Mouse (Mus musculus) yolk sac, embryonic 10.5 days (tissue): ENCODE measurements around the gene Sbk3.
"Not testable (repeated sequence)": the region's sequence is repeated elsewhere in the genome, so short reads cannot be mapped to it uniquely, and the experiment has no call there.

Experiments
- DNase-seq: peaks from one replicate; pipeline ENCODE4 v3.0.0-alpha.2; 2017; ENCODE audit warnings: low spot score

Sbk3 gene

DNA sequence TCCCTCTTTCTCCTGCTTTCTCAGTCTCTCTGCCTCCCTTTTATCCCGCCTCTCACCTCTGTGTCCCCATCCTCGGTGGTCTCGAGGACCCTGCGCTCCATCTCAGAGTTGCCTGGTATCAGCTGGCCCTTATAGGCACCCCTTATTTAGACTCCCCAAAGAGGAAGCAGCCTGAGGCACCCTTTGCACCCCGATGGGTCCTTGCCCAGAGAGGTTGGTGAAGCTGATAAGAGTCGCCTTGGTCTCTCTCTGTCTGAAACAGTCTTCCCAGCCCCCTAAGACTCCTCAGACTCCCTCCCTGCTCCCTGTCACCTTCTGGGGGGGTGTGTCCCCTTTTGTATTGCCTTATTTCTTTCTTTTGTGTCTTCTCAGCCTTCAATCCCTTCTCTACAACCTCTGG is at the start of gene Sbk3:
Gene Sbk3 (minus strand): TSS at position 101 of the 400 bp plus-strand sequence.
- DNase-seq: no peak

DNA sequence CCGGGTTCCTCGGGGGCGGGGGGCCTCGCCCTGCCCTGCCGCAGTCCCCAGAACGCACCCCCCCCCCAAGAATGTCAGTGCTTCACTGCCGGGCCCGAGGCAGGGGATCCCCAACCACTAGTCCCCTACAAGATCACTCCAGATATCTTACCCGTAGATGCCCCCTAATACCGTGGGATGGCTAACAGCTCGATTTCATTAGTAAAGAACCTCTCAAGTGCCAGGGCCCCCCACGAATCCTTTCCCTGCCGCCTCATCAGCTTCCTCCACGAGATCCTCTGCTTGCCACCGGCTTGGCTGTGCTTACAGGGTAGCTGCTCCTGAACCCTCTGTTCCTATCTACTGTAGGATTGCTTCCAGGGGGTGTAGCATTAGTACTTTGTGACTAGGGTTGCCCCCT is 49.7 kb upstream of the Sbk3 start:
- DNase-seq: no peak

DNA sequence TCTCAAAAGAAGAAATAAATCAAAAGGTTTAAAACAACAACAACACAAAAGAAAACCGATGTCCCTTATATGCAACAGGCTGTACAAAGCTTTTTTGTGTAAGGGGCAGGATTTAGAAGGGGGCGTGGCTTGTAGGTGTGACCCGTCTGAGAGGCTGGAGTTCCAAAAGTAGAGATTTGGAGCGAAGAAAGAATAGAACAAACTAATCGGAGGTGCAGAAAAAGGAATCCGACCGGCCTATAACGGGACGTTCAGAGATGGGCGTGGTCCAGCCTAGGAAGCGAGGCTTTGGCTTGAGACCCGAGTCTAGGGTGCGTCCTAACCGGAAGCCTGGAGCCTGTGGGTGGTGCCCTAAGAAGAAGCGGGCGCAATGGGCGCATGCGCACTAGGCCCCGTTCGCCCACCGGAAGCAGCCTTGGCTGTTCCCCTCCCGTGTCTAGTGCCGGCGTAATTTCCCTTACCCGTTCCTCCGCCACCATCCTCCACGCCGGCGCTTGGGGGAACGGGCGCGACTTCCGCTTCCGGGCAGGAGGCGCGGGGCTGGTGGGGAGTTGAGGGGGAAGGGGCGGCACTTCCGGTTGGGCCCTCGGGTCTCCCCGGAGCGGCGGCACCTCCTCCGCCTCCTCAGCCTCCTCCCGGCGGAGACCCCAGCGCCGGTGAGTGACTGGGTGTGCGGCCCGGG is 49.2 kb upstream of the Sbk3 start, which contains the start of the genes Zfp865 and Ccdc106:
Gene Zfp865 (plus strand): TSS at position 377 of the 682 bp plus-strand sequence.
Gene Ccdc106 (plus strand): TSS at position 554 of the 682 bp plus-strand sequence.
- DNase-seq: peak; percentile 99

DNA sequence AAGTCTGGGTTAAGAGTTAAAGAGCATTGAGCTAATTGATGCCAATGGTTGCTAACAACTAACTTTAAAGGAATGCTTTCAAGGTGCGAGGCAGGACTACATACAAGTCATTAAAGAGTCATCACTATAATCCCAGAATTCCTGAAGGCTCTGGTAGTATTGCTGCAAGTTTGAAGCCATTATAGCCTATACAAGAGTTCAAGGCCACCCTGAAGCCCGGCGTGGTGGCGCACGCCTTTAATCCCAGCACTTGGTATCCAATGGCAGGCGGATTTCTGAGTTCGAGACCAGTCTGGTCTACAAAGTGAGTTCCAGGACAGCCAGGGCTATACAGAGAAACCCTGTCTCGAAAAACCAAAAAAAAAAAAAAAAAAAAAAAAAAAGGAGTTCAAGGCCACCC is 48.6 kb upstream of the Sbk3 start:
- DNase-seq: not testable (repeated sequence)

DNA sequence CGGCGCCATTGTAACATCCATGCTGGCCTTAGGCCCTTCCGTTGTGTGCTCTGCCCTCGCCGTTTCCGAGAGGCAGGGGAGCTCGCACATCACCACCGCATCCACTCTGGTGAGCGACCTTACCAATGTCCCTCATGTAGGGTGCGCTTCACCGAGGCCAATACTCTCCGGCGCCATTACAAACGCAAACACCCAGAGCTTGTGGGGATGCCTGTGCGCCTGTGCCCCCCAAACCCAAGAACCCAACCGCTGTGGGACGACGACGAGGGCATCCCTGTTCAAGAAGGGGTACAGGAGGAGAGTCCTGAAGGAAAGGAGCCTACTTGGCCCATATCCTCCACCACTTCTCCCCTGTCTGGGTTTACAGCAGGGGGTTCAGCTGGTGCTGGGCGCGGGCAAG is 47.0 kb upstream of the Sbk3 start:
- DNase-seq: no peak

DNA sequence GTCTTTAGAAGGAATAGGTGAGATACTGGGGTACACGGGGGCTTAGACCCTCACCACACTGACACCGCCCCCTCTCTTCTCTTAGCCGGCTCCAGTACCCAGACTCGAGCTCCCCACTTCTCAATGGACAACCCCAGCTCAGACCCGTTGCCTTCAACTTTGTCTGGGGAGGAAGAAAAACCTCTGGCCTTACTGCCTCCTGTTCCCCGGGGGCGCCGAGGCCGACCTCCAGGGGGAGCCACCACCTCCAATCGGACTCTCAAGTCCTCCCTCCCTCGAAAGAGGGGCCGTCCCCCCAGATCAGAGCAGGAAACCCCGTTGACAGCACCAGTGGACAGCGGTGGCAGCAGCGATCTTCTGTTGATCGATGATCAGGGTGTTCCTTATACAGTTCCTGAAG is 46.4 kb upstream of the Sbk3 start:
- no peak for DNase-seq

DNA sequence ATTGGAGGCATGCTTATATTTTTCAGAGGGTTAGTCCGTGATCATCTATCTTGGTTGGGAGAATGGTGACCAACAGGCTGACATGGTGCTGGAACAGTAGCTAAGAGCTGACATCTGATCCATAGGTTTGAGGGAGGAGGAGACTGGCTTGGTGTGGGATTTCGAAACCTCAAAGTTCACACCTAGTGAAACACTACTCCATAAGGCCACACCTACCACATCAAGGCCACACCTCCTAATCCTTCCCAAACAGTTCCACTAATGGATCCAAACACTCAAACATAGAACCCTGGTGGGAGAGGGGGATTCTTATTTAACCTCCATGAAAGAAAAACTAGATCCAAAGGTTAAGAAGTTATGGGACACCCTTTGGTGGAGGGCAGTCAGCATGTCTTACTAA is 46.0 kb upstream of the Sbk3 start:
- DNase-seq: no peak

DNA sequence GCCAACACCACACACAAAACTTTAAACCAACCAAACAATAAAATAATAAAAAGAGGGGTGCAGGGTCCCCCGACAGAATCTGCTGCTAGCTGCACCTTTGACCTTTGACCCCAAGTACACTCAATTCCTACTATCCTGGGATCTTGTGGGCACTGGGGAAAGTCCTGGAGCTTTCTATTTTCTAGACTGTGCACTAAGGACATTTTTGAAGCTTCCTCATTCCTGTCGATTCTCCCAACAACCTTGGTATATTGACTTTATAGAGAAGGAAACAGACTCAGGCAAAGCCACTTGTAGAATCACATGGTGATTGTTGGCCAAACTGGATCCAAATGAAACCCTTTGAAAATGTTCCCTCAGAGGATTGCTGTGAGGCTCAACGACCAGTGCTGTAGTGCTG is 45.1 kb upstream of the Sbk3 start:
- DNase-seq: no peak

DNA sequence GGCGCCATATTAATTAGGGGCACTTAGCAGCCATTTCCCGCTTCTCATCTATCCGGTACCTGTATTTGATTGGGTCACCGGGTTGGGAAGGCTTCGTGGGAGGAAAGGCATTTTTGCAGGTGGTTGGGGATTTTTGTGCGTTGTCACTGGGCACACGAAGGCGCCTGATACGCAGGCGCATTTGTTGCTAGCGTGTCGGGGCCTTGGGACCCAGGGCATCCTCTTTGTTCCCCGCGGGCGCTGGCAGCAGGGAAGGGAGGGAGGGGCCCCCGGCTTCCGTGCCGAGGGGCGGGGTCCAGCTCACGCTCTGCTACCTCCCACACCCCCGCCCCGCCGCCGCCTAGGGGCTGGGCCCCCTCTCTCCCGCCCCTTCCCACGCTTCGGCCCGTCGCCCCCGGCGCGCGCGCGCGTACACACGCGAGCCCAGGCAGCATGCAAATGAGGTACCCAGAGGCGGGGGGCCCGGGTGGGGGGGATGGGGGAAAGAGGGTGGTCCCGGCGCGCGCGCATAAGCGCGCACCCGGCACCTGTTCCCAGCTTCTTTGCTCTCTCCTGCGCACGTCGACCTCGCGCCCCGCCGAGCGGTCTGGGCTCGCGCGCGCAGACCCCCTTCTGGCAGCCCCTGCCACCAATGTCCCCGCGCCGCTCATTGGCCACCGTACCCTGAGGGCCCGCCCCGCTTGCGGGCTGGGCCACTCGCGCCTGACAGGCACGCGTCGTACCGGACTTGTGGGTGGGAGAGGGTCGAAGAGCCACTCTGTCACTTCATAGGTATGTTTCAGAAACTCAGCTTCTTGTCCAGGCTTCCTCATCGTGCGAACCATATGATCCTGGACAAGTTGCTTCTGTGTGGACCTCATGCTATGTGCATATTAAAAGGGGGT is 44.4 kb upstream of the Sbk3 start, which contains the start of gene Gm44973:
Gene Gm44973 (plus strand): TSS at position 379 of the 884 bp plus-strand sequence.
- peak; percentile 98 for DNase-seq

DNA sequence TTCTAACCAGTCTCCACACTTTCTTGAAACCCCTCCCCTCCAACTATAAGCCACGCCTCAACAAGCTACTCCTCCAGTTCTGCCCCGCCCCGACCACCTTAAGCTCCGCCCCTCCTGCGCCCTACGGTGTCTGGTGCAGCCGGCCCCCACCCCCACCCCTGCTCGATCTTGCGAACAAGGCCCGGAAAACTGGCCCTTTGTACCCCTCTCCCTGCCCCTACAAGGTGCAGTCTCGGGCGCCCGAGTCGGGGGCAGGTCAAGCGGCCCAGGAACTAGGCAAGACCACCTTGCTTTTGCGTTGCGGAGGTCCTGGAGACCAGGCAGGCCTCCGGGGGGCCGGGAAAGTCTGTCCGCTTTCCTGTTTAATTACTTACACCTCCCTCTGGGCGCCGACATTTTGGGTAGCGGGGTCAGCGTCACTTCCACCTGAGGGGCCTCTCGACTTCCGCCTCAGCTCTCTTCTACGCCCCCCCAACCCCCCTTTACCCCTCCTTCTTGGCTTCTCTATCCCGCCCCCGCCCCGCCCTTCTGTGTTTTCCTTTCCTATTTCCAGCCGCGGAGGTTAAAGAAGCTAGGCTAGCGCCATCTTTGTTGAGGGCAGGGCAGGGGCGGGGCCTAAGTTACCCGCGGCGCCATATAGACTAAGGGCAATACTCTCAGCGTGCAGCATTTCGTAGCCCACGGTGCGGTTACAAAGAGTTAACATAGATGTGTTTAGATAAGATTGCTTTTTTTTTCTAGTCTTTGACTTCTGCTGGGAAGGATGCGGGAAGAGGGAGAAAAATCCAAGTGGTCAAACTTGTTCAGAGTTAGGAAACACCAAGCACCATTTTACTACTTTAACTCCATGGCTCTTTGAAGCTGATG is 43.5 kb upstream of the Sbk3 start, which contains the start of the genes Zfp524 and Fiz1:
Gene Zfp524 (plus strand): TSS at position 165 of the 867 bp plus-strand sequence.
Gene Fiz1 (minus strand): TSS at position 447 of the 867 bp plus-strand sequence.
- DNase-seq: peak; percentile 98

DNA sequence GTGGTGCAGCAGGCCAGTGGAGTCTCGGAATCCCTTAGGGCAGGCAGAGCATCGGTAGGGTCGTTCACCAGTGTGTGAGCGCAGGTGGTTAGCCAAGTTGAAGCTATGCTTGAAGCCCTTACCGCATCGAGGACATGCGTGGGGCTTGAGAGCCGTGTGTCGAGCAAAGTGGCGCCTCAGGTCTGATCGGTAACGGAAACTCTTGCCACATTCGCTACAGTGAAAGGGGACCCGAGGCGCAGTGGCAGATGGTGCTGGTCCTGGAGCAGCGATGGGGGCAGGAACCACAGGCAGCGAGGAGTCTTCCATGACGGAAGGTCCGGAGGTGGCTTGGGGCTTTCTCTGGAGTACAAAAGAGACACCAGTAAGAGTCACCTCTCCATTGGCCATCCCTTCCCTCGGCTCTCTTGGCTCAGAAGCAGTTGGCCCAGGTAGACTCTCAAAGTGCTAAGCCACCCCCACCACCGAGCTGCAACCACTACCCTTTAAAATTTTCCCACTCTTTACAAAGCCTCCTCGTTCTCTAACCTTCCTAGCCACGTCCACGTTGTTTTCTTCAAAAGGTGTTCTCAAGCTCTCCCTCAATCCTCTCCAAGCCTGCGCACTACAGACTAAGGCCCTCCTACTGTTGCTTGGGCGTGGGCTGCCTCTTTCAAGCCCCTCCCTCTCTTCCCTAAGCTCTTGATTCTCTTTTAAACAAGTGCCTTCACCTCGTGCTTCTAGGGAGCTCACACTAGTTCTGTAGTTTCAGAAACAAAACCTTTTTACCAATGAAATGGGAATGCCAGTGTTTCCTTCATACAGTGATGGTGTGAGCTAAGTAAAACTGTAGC is 41.9 kb upstream of the Sbk3 start:
- no peak for DNase-seq

DNA sequence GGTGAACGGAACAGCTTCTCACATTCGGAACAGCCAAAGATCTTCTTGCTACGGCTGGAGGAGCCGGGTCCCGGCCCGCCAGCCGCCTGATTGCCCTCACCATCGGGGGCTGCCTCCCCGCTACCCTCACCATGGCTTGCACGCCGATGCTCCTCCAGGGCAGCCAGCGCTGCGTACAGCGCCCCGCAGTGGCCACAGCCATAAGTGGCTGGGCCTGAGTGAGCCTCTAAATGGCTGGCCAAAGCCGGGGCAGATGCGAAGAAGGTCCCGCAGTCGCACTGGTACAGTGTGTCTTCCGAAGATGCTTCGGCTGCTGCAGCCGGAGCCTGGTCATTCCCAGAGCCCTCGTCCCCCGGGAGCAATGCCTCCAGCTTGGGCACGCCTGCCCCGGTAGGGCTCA is 37.3 kb upstream of the Sbk3 start:
- DNase-seq: no peak

DNA sequence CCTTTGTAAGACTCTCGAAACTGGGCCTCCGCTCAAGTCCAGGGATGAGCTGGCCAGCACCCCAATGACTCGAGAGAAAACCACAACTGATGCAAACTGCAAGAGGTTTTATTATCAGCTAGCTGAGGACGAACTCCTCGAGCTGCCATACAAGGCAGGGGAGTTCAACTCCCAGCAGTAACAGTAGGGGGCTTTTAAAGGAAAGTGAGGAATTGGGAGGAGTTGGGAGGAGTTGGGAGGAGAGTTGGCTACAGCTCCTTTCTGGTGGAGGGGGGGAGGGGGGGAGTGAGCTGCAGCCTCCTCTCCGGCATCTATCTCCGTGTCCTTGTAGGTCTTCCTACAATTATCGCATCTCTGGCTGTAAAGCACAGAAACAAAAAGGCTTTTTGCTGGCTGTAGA is 31.9 kb upstream of the Sbk3 start:
- not testable (repeated sequence) for DNase-seq

DNA sequence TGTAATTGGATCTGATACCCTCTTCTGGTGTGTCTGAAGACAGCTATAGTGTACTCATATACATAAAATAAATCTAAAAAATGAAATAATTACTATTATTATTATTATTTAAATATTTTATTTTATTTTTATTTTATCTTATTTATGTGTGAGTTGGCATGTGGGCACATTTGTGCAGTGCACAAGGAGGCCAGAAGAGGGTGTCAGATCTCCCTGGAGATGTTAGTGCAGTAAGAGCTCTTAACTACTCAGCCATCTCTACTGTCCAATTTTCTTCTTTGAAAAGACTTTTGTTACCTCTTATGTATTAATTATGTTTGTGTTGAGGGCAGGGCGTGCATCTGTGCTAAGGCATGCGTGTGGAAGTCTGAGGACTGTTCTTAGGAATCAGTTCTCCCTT is 28.9 kb upstream of the Sbk3 start:
- DNase-seq: no peak

DNA sequence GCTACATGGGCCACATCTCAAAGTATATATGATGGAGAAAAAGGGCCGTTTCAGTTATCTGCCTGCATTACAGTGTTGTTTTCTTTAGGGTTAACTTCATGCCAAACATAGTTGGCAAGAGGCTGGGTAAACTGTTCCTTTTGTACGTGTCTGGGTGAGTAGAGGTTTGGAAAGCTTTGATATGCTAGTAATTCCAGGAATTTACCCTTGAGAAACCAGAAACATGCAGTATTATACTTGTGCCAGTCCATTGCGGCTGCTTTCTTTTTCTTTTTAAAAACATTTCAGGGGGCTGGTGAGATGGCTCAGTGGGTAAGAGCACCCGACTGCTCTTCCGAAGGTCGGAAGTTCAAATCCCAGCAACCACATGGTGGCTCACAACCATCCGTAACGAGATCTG is 26.0 kb upstream of the Sbk3 start:
- DNase-seq: no peak

DNA sequence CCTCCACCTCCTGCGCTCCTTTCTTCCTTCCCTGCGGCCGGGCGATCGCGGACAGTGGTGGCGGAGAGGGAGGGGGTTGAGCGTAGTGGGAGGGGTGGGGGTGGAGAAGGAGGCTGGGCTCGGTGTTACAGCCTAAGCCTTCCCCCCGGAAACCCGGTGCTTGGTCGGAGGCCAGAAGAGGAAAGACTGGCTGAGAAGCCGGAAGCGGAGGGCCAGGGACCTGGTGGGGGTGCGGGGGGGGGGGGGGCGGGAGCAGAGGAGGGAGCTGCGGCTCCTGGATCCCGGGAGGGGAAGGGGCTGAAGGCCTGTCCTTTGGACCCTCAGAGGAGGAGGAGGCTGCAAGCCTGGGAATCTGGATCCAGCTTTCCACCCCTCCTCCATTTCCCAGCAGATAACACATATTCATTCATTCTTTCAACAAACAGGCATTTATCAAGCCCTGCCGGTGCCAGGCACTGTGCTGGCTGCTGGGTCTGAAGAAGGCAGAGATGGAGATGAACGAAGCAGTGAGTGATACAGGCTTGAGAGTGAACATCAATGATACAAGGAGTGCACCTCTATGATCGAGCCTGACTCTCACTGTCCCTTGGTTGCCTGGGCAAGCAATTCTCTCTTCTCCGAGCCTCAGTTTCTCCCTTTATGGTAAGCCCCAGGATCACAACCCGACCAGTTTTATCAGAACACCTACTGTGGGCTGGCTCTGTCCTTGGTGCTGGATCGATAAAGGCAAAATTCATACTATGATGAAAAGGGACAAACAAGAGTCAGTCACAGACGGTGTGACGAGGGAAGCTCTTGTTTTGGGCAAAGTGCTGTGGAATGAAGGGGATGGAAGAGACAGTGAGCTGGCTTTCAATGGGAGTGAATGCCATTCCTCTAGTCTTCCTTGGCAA is 25.3 kb upstream of the Sbk3 start, which contains the start of gene Zfp579:
Gene Zfp579 (minus strand): TSS at position 156 of the 893 bp plus-strand sequence.
- DNase-seq: peak; percentile 90

DNA sequence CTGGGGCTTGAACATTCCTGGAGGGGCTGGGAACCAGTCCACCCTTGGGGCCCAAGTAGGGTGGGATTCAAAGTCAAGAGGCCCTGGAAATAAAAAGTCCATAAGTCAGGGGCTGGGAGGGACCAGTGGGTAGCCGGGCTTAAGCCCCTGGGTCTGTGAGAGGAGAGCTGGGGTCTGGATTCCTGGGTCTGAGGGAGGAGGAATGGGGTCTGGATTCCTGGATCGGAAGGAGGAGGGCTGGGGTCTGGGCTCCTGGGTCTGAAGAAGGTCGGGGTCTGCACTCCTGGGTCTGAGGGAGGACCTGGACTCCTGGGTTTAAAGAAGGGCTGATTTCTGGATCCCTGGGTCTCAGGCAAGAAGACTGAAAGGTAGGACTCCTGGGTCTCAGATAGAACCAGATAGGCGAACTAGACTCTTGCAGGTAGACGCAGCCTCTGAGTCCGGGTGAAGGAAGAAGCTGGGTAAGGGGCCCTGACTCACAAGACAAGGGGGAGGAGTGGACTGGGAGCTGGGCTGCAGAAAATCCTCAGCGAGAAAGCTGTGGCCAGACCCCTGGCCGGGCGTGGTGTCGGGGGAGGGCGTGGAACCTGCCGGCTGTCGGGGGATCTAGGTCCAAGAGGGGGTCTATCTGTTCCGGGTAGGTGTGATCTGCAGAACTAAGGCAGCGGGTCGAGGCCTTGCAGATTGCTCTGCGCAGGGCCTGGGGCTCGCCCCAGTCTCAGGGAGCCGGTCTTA is 24.5 kb upstream of the Sbk3 start:
- no peak for DNase-seq

DNA sequence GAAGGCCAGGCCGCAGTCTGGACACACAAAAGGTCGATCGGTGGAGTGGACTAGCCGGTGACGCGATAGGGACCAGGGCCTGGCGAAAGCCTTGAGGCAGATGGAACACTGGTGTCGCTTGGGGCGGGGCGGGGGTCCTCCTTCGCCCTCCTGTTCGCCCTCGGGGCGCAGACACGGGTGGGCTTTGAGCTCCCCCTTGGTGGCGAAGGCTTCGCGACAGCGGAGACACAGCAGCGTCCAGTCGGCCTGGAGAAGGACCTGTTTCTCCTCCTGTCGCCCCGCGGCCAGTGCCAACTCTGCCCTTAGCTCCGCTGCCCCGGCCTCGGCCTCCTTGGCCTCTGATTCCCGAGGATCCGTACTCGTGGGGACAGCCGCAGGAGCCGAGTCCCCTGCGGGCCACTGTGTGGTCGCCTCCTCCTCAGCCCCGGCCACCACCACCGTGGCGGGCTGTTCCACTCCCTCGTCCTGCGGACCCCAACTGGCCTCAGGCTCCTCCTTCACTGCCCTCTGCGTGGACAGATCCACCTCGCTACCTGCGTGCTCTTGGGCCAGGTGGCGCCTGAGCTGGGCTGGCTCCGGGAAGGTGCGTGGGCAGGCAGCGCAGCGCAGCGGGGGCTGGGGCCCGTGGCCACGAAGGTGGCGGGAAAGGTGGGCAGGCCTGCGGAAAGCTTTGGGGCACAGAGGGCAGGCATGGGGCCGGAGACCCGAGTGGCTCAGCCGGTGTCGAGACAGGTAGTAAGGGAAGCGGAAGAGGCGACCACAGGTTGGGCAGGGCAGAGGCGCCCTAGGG is 23.2 kb upstream of the Sbk3 start:
- DNase-seq: no peak
